Mouse (Mus musculus) spleen, postnatal 14 days (tissue): ENCODE results near the gene Sv2a.

ENCODE experiments used
- DNase-seq, 2 experiments: peaks; one replicate each; pipeline ENCODE4 v3.0.0; 2021 to 2022; ENCODE audit warnings: low spot score in 2 of 2

Gene Sv2a

DNA sequence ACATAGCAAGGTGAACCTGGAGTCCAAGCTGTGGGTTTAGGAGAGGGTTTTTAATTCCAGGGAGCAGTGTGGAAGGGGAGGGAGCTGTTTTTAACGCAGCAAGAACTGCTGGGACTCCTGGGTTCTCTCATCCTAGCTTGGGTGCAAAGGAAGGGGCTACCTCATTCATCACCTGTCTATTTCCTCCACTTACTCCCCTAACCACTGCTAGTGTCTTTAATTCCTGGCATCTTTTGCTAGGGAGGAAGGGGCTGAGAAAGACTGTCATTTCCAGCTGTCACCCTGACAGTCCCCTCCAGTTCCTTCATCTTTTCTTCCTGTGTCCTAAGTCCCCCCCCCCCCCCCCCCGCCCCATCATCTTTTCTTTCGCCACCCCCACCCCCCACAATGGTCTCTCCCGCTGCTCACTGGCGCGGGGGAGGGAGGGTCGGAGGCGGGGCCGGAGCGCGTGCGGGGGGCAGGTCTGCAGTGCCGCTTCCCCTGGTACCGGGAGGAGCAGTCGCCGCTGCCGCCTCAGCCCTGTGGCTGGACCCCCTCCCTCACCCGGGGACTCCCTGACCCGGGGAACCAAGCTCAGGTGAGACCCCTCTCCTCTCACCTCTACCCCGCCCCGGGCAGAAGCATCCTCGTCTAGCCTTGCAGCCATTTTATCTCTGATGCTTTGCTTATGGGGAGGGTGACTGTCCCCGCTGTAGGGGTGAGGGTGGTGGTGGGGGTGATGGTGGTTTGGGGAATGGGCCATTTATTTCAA, at the start of gene Sv2a:
TSS of gene Sv2a (plus strand) at position 425 of the 751 bp plus-strand sequence.
- peak in 1 of 2 experiments; percentile 30 for DNase-seq

DNA sequence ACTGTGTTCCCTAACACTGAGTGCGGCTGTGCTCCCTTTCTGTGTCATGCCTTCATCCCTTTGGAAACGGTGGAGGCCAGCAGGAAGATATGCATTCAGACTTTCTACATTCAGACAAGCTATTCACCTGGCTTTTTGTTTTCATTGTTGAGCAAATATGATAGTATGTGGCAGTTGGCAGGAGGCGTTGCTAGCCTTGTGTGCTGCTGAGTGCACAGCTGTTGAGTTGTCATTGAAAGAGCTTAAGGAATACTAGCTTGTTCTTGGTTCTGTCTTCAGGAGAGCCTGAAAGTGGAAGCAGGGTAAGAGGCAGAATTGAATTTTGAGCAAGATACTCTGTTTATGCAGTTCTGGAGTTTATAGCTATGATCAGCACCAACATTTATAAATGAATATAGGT, 48.5 kb upstream of the Sv2a start:
- no peak for DNase-seq

DNA sequence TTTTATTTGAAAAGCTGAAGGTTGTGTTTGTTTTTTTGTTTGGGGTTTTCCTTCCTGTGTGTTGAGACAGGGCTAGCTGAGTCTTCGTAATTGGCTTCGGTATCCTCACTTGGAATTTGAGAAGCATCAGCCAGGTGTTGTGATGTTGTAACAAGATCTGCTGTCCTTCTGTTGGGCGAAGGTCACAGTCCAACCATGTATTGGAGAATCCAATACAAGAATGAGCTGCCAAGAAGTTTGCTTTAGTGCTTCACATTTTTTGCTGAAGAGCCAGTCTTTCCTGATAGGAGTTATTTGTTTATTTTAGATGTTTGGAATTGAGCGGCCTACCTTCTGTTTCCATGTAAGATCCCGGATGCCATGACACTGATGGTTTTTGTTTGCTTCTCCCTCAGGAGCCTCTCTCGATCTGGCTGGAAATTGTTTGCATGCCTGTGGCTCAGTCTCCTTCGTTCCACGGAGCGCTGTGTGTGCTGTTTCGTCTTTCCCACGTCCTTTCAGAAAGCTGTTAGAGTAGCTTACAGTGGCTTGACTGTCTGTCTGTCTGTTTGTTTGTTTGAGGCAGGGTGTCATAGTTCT, 47.5 kb upstream of the Sv2a start:
- DNase-seq = no peak

DNA sequence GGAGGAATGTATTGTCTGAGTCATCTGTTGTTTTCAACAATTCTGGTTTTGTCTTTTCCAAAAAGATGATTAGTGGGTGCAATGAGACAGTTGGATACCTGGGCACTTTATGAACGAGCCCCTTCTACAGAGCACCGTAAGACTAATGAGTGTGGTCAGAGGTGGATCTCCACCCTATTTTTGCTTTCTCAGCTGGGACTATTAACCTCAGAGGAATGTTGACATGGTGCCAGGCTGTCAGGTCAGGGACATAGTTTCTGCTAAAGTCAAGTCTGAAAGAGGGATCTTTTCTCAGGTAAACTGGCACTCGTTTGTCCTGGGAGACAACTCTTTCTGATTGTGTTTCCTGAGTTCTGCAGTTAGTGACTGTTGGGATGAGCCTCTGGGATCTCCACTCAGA, 45.9 kb upstream of the Sv2a start:
- no peak for DNase-seq

DNA sequence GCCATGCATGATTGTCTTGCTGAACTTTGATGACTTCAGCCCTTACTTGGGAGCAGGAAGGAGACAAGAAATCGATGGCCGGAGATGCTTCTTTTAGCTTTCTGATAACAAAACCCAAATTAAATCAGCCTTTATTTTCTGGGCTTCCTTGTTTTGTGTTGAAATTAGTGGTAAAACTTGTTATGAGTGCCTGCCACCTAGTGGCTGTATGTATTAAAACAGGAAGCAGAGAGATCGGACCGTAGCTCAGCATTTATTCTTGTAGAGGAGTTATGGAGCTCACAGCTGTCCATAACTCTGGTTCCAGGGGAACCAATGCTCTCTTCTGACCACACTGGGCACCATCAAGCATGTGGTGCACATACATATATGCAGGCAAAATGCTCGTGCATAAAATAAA, 33.0 kb upstream of the Sv2a start:
- peak in 1 of 2 experiments; percentile 36 for DNase-seq

DNA sequence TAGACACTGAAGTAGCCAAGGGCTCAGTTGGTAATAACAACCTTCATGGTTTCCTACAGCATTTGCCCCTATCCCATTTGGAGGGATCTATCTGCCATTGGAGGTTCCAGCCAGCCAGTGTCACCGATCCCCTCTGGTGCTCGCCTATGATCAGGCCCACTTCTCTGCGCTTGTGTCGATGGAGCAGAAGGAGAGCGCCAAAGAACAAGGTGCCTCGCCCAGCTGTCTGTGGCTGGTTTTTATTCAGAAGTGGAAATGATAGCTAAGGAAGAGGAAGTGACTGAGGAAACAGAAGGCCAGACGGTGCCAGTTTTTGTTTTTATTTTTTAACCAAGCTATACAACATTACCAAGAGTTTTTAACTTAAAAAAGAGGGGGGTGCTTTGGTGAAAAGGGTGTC, 29.1 kb upstream of the Sv2a start:
- DNase-seq = no peak

DNA sequence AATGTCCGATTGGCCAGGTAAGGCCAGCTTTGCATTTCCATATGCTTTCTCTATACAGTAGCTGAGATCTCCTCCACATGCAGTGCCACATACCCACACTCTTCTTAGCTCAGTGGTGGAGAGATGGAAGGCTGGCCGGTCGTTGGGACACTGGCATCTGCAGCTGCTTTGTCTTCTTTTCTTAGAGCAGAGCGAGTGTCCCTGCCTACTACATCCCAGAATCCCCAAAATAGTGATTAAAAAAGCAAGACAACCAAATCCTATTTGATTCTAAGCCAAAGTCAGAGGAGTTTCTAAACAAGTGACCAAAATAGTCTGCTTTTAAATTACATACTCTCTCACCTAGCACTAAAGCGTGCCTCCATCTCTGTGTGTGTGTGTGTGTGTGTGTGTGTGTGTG, 28.3 kb upstream of the Sv2a start:
- no peak for DNase-seq

DNA sequence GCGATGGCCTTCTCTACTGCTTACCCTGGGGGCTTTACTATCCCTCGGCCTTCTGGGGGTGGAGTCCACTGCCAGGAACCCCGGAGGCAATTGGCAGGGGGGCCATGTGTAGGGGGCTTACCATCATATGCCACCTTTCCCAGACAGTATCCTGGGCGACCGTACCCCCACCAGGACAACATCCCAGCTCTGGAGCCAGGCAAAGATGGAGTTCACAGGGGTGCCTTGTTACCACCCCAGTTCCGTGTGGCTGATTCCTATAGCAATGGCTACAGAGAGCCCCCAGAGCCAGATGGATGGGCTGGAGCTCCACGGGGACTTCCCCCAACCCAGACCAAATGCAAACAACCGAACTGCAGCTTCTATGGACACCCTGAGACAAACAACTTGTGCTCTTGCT, 25.4 kb upstream of the Sv2a start:
- no peak for DNase-seq

DNA sequence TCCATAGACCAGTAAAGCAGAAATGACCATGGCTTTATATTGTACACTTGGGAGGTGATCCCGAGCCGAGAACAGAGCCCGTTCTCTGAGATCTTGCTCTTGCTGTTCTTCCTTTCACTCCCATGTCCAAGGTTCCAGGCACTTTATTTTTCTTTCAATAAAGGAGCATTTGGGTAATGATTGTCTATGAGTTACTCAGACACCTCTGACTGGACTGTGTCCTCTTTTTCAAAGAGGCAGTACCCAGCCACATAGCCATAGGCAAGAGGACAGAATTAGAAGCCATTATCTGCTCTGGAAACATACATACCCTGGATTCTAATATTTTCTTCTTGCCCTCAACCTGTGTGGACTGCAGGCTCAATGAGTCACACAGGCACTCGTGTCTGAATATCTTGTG, 21.1 kb upstream of the Sv2a start:
- DNase-seq = no peak

DNA sequence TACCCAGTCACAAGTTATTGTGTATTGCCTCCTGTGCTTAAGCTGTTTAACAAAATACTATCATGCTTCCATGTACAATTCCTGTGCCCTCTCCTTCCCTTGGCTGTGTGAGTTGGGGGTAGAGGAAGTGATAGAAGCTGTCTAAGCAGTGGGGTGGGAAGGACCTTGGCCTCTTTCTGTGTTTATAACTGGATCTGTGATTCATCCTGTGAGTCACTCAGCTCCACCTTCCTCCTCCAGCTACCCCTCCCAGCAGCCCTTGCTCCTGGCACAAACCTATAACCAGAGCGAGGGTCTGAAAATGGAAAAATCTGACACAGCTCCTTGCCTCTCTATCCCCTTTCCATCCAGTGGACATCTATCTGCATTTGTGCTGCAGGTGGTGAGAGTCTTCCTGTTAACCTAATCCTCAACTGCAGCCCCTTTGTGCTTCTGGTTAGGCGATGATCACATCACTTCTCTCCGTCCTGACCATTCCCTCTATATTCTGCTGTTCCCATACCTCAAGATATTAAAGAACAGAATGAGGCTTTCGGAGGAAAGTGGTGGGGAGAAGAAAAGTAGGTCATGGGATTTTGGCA, 20.6 kb upstream of the Sv2a start:
- no peak for DNase-seq

DNA sequence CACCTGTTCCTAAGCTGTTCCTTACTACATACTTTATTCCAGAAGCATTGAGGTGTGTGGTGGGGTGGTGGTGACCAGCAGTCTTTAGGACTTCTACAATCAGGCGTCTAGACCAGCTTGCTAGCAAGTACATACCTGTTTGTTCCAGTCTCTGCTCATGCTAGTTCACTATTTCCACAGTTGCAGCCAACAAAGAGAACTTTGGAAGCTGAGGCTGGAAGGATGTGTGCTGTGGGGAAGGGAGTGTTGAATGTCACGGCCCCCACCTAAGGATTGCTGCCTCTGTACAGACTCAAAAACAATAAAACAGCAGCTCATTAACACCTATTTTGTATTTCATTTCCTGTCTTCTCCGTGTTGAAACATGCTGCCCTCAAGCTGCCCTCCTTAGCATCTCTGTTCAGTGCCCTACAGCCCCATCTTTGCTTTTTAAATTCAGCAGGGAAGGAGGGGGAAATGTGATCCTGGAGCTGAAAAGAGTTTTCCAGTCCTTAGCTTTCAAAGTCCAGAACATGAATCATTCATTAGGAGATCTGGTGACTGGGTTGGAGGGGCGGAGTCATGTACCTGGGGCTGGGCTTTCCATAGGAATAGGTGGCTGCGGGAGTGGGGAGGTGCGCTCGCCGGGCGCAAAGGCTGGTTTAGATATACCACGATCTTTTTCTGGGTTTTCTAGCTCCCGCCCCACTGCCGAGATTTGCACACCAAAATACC, 20.0 kb upstream of the Sv2a start:
- DNase-seq = no peak

DNA sequence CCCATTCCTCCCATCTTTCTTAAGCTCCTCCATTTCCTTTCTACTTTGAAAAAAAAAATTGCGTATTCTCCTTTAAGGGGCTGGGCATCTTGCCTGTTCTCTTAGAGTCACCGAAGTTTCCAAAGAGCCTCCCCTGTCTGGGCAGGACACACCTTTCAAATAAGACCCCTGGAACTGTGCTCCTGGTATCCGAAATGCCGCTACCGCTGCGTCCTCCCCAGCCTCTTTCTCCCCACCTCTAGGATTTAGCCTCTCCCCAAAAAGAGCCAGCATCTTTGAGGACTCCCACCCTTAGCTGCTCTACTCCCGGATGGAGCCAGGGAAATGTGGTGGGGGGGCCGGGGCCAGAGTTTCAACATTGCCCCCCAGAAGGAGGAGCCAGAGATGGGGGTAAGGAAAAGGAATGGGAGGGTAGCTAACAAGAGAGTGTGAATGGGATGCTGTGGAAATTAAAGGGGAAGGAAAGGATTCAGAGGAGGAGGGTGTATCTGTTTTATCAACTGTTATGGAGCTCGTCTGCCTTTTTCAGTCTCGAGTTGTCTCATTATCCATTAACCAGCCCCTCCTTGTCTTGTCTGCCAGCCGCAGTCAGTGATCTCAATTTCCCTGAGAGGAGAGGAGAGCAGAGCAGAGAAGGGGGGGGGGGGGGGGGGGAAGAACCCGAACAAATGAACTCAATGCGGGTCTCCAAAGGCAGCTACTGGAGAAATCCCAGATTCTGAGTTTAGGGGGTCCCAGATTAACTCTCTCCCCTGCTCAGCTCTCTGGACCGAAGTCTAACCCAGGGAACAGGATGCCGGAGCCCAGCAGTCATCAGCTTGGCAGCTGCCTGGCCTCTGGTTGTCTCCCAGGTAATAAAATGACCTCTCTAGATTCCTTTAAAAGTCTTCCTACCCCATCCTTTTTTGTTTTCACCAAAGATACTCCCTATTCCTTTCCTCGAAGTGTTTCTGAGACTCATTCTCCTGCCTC, 18.8 kb upstream of the Sv2a start, which contains the start of gene Mtmr11:
TSS of gene Mtmr11 (plus strand) at position 136 of the 972 bp plus-strand sequence.
- DNase-seq = no peak

DNA sequence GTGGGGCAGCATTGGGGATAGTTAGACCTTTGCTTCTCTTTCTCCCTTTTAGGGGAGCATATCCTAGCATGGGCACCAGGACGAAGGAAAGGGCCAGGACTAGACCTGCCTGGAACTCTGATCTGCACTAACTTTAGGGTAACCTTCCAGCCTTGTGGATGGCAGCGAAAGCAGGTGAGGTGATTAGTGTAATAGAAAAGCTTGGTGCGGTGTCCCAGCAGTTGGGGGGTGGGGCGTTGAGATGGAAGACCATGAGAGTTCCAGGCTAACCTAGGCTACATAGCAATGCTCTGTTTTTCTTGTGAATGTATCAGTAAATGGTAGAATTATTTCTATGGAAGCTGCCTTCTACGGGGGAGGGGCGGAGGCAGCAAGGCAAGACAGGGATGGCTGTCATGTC, 17.9 kb upstream of the Sv2a start:
- no peak for DNase-seq

DNA sequence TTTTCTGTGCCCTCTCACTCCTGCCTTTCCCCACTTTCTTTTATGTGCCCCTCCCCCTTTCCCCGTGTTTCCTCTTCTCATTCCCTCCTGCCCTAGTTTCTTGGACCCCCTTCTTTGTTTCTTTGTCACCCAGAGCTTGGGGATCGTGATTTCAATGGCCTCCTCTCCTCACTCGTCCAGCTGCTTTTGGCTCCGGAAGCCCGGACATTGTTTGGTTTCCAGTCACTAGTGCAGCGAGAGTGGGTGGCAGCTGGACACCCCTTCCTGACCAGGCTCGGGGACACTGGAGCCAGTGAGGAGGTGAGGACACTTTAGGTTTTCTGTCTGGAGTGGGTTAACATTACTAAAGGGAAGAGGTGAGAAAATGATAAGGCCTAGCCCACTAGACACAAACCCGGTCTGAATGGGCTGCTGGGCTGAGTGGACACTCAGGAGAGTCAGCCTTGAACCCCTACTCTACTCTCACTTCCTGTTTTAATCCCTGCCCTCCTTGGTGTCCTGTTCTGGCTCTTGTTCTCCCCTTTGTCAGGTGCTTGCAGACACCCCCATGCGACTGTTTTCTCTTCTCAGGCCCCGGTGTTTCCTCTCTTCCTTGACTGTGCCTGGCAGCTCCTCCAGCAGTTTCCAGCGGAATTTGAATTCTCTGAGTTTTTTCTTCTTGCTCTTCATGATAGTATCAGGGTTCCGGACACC, 12.3 kb upstream of the Sv2a start:
- DNase-seq = no peak

DNA sequence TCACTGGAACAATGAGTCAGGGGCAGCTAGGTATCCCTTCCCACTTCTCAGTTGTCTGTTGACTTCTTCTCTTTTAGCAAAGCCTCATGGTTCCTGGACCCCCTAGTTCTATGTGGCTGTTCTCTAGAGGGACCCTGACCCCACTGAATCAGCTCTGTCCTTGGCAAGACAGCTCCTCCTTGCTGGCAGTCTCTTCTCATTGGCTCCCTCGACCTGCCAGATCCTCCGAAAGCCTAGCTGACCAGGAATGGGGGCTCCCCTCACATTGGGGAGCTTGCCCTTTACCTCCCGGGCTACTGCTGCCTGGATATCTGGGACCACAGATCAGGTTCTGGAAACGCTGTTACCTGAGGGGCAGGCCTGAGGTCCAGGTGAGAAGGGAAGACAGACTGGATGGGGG, 10.7 kb upstream of the Sv2a start:
- no peak for DNase-seq

DNA sequence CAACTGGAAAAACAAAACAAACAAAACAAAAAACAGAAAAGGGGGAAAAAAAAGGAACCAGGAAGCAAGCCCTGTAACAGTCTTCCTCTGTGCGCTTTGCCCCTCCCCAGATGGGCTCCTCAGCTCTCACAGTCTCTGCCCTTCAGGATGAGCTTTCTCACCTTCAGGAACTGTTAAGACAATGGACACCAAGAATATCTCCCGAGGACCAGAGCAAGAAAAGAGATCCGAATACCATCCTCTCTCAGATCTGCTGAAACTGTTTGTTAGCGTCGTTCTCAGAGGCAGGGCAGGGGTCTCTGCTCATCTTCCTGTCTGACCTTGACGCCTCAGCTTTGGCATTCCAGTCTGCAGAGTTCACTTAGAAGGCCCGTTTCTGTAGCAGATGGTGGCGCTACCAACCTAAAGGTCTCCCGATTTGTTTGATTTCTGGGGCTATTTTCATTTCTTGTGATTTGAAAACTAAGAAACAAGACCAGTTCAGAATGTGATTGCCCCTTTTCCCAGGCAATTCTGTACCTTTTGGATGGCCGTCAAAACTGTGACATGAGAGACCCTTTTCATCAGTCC, 9.9 kb upstream of the Sv2a start:
- no peak for DNase-seq

DNA sequence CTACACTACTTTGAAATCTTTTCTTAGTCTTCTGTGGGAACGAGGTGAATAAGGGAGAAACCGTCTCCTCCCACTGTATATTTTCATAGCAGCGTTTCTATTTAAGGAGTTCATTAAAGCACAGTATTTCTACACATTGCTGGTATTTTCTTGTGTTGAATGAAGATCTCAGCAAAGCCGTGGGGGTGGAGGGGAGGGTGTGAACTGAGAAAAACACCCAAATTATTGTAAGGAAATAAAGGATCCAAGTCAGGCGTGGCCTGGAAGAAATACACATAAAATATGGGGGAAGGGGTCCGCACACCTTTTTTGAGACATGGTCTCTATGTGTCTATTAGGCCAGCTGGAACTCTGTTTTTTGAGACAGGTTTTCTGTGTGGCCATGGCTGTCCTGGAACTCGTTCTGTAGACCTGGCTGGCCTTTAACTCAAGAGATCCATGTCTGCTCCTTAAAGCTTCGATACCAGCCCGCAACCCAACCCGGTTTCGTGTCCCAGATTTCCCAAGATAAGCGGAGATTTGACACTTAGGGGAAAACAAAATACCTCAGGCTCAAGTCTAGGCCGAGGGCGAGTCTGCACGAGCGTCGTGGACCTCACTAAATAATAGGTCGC, 9.3 kb upstream of the Sv2a start:
- DNase-seq = no peak

DNA sequence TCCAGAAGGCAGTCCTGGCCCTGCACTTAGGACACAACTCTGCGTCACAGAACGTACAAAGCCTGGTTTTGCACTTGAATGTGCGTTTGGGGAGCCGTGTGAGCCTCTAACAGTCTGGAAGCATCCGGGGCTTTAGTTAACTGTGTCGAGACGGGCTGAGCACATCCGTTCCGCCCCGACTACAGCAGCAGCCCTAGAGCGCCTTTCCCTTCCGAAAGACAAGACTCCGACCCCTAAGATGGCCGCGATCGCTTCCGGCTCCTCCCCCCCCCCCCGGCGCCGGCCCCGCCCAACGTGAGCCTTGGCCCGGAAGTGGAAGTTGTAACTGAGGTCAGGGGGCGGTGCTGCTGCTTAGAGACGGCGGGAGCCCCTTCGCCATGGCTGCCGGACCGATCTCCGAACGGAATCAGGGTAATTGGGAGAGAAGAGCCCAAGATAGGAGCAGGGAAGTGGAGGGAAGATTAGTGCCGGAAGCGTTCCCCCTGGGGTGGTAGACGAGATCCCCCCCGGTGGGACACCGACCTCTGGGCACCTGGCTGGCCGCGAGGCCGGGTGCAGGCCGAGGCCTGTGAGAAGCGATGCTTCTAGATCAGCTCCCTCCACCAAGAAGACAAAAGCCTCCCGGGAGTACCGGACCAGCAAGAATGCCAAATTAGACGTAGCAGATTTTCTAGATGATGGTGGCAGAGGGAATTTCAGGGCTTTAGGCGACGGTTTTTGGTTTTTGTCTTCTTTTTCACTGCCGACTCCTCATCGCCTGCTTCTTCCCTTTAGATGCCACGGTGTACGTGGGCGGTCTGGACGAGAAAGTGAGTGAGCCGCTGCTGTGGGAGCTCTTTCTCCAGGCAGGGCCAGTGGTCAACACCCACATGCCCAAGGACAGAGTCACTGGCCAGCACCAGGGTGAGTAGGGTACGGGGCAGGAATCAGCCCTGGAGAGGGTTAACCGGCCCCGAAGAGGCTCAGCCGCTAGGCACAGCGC, 8.5 kb upstream of the Sv2a start, which contains the start of gene Sf3b4:
TSS of gene Sf3b4 (plus strand) at position 136 of the 982 bp plus-strand sequence.
- peak; percentile 70 to 78 for DNase-seq

DNA sequence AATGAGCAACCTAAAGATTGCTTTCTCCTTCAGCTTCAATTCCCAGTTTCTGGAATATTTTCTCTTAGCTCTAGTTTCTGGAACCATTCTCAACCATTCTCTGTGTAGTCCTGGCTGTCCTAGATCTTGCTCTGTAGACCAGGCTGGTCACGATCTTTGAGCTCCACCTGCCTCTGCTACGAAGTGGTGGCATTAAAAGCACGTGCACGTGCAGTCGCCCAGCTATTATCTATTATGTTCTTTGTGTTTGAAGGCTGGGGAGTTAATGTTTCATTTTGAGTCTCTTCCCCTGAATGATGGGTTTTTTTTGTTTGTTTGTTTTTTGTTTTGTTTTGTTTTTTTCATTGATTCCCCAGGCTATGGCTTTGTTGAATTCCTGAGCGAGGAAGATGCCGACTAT, 7.8 kb upstream of the Sv2a start:
- no peak for DNase-seq
